Mouse (Mus musculus): ENCODE data around the gene Tbl1xr1. TPM values are rescaled to one million over a fixed set of nuclear protein-coding genes. Genes with fewer than 3 reads are reported as not detected.

The Tbl1xr1 gene
- total and polyA plus RNA-seq, 3 experiments: 33.9 to 185 (median 45.6) TPM

DNA sequence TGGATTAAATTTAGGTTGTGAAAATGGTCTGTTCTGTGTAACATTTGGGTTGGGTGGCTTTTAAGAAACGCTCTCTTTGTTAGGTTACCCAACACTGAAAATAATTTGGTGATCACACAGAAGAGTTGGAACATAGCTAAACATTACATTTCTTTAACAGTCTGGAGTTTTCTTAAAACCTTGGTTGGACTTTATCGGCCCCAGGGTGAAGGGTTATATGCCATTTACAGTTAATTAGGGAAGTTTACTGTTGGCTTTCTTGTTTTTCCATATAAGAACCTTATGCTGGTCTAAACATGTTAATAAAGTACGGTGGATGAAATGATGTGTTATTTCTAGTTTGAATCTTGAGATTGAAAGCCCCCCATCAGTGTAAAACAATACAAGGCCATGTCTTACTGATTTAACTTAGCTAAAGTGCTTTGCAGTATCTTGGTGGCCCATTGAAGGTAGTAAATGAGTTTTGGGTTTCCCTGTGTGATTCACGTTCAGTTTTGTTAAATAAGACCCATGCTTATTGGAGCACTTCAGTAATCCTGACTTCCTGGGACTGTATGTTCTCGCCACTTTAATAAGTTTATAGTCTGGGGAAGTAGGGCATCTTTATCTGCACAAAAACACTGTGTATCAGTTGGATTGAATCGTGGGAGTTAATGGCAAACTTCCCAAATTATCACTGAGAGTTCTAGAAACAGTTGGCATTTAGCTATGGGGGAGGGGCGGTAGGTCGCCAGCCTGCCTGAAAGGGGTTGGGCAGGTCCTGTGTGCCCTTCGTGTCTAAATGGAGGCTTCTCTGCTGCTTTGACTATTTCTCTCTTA is 1.4 kb downstream of the Tbl1xr1 start (continued):
- TF ChIP-seq SMC3 (IDR thresholded peaks at IDR 0.05; ENCODE audit: low read depth, low read length) (peak; percentile 16), POLR2AphosphoS2 (IDR thresholded peaks at IDR 0.05; ENCODE audit: low read length) (no peak), ETS1 (IDR thresholded peaks at IDR 0.05; ENCODE audit: low read depth, low read length) (peak; percentile 93), MYB (IDR thresholded peaks at IDR 0.05; ENCODE audit: low read depth, low read length) (peak; percentile 89), USF1 (IDR thresholded peaks at IDR 0.05; ENCODE audit: low read depth, low read length) (no peak), POLR2A (IDR thresholded peaks at IDR 0.05; ENCODE audit: control insufficient read depth in 1 of 2, insufficient read depth in 1 of 2, low read depth in 1 of 2, low read length in 2 of 2, poor library complexity in 1 of 2) (no peak; a peak in 1 of 4 replicates), ZKSCAN1 (IDR thresholded peaks at IDR 0.05; ENCODE audit: low read depth, low read length) (no peak), E2F4 (IDR thresholded peaks at IDR 0.05; ENCODE audit: borderline replicate concordance, low read depth, low read length) (no peak), RCOR1 (IDR thresholded peaks at IDR 0.05; ENCODE audit: low read depth, low read length) (peak; percentile 86), UBTF (IDR thresholded peaks at IDR 0.05; ENCODE audit: borderline replicate concordance, insufficient read depth, low read depth, low read length) (no peak), POLR2AphosphoS5 (IDR thresholded peaks at IDR 0.05; ENCODE audit: borderline replicate concordance, low read depth, low read length) (no peak), TBP (IDR thresholded peaks at IDR 0.05; ENCODE audit: low read depth, low read length) (peak; percentile 68), BHLHE40 (IDR thresholded peaks at IDR 0.05; ENCODE audit: borderline replicate concordance, low read depth, low read length) (peak; percentile 69; the same call in 1 of the 2 replicates), NRF1 (IDR thresholded peaks at IDR 0.05; ENCODE audit: insufficient read depth, low read depth, low read length, poor library complexity, severe bottlenecking) (no peak), NELFE (IDR thresholded peaks at IDR 0.05; ENCODE audit: low read depth, low read length) (peak; percentile 43), MAZ (IDR thresholded peaks at IDR 0.05; ENCODE audit: low read depth, low read length) (peak; percentile 59; the same call in 1 of the 2 replicates)

DNA sequence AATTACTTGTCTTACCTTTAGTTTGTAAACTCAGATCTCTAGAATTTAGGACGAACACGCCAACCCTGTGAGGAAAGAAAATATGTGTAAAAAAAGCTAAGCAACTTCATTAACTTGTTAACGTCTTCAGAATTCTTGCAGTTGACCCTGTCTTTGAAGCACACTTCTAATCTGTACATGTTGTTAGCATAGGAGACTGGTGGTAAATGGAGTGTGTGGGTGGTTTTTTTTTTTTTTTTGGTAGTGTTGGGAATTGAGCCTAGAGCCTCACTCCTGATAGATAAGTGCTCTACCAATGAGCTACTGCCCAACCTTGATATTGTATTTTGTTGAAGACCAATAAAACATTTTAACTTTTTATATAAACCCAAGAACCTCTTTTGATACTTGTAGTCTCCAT is 2.1 kb downstream of the Tbl1xr1 start:
- Histone ChIP-seq H3K9ac (ENCODE audit: control insufficient read depth, low read depth, low read length, poor library complexity, severe bottlenecking) (peak overlapping the region; percentile 99), H3K4me1 (ENCODE audit: control insufficient read depth in 1 of 2, insufficient read depth in 2 of 2, low read length in 2 of 2) (peaks cover 2 to 35% of the 10 kb centered on the region in 2 experiments), H3K36me3 (ENCODE audit: control insufficient read depth in 1 of 2, insufficient read depth in 2 of 2, low read length in 2 of 2) (peaks cover 2 to 48% of the 10 kb centered on the region in 2 experiments), H3K4me3 (ENCODE audit: control insufficient read depth in 1 of 2, insufficient read depth in 1 of 2, low read depth in 2 of 2, low read length in 2 of 2) (peak overlapping the region; percentile 78 to 82), H3K27me3 (ENCODE audit: control insufficient read depth in 1 of 2, insufficient read depth in 2 of 2, low read length in 2 of 2) (no peaks in the 10 kb centered on the region), H3K79me2 (ENCODE audit: control insufficient read depth, insufficient read depth, low read length, poor library complexity) (peaks cover 64% of the 10 kb centered on the region), H3K9me3 (replicated peaks; ENCODE audit: insufficient read depth, low read length) (no peaks in the 10 kb centered on the region), H3K27ac (ENCODE audit: control insufficient read depth, low read depth, low read length) (peak overlapping the region; percentile 86)
- DNase-seq (ENCODE audit: low read depth, low spot score): peak; percentile 70
- TF ChIP-seq BHLHE40 (IDR thresholded peaks at IDR 0.05; ENCODE audit: borderline replicate concordance, low read depth, low read length) (no peak), MYC (IDR thresholded peaks at IDR 0.05; ENCODE audit: low read depth, low read length) (0 out of 2 replicates have a peak, but pooled peaks have one; percentile 24), ZNF384 (IDR thresholded peaks at IDR 0.05; ENCODE audit: low read depth, low read length) (peak; percentile 94), MAX (IDR thresholded peaks at IDR 0.05; ENCODE audit: low read length) (no peak), E2F4 (IDR thresholded peaks at IDR 0.05; ENCODE audit: borderline replicate concordance, low read depth, low read length) (no peak), MYB (IDR thresholded peaks at IDR 0.05; ENCODE audit: low read depth, low read length) (no peak), POLR2AphosphoS2 (IDR thresholded peaks at IDR 0.05; ENCODE audit: low read length) (no peak), CHD1 (IDR thresholded peaks at IDR 0.05; ENCODE audit: low read depth, low read length) (no peak), MEF2A (IDR thresholded peaks at IDR 0.05; ENCODE audit: extremely low read depth, insufficient replicate concordance, low read depth, low read length, poor library complexity, severe bottlenecking) (no peak), GATA1 (IDR thresholded peaks at IDR 0.05; ENCODE audit: low read depth, low read length) (peak; percentile 65), MAFK (IDR thresholded peaks at IDR 0.05; ENCODE audit: borderline replicate concordance, low read depth, low read length) (no peak), SMC3 (IDR thresholded peaks at IDR 0.05; ENCODE audit: low read depth, low read length) (no peak), TBP (IDR thresholded peaks at IDR 0.05; ENCODE audit: low read depth, low read length) (0 out of 2 replicates have a peak, but pooled peaks have one; percentile 13), EP300 (IDR thresholded peaks at IDR 0.05; ENCODE audit: low read depth in 1 of 2, low read length in 2 of 2) (no peak; a peak in 1 of 4 replicates)
